Mouse (Mus musculus) cortical plate, adult 2 months (tissue): ENCODE results near the gene Aldh1l1.

Experiments used
- CTCF ChIP-seq: fragments of 200-500 bp; IDR thresholded peaks from 2 replicates; pipeline ENCODE4 v1.5.1; 2011; ENCODE audit warnings: mild to moderate bottlenecking, control low read depth, low read length; ENCODE audit not compliant: insufficient read depth; ENCODE audit errors: extremely low read depth
- POLR2A ChIP-seq: fragments of 200-500 bp; IDR thresholded peaks from 2 replicates; pipeline ENCODE4 v1.6.1; 2011; ENCODE audit warnings: mild to moderate bottlenecking, low read length, control low read depth; ENCODE audit not compliant: insufficient read depth; ENCODE audit errors: extremely low read depth

DNA sequence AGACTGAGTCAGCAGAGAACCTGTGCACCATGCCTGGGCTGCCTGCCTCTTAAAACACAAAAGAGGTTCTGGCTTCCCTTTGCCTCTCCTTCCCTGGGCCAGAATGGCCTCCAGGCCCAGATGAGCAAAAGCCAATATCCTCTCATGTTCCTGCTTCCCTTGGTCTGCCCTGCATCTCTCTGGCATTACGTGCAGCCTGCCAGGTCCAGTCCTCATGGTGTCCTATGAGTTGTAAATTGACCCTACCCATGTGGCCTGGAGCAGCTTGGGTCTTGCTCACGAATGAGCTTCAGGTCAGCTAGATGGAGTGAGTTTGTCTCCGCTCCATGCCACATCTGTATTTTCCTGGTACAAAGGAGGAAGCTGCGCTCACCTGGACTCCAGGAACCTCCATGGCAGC lies 110.8 kb downstream of the Aldh1l1 start:
- TF ChIP-seq CTCF (no peak), POLR2A (no peak)
